Mouse (Mus musculus): ENCODE data around the gene Mylk. TPM values are rescaled to one million over a fixed set of nuclear protein-coding genes. Genes with fewer than 3 reads are reported as not detected.

The Mylk gene
- polyA plus RNA-seq, 1 experiment from 2014 or later = 262 TPM

- 67% methylated on average over 7 of the region's 7 CpGs for WGBS
- Histone ChIP-seq H3K4me1 (ENCODE audit: control insufficient read depth, insufficient read depth, low read length) (0 out of 2 replicates have a peak, but pooled peaks cover 2% of the 10 kb centered on the region), H3K9me3 (ENCODE audit: control insufficient read depth, low read depth, low read length) (no peaks in the 10 kb centered on the region), H3K4me3 (ENCODE audit: low read depth, low read length) (no peak overlapping the region), H3K4me2 (replicated peaks; ENCODE audit: low read depth, low read length) (no peak overlapping the region), H3K36me3 (ENCODE audit: control insufficient read depth, insufficient read depth, low read length) (no peaks in the 10 kb centered on the region), H3K27me3 (ENCODE audit: control insufficient read depth, insufficient read depth, low read length) (no peaks in the 10 kb centered on the region), H3K27ac (ENCODE audit: low read length) (no peak overlapping the region), H3K9ac (replicated peaks; ENCODE audit: low read depth, low read length) (no peak overlapping the region)
- no peak for ATAC-seq (ENCODE audit: insufficient number of reproducible peaks, insufficient read depth, low FRiP score, low read depth)
These were observed 94.1 kb downstream of the Mylk start for GRCm38 (mm10) chr16:34839004-34839703.

DNA sequence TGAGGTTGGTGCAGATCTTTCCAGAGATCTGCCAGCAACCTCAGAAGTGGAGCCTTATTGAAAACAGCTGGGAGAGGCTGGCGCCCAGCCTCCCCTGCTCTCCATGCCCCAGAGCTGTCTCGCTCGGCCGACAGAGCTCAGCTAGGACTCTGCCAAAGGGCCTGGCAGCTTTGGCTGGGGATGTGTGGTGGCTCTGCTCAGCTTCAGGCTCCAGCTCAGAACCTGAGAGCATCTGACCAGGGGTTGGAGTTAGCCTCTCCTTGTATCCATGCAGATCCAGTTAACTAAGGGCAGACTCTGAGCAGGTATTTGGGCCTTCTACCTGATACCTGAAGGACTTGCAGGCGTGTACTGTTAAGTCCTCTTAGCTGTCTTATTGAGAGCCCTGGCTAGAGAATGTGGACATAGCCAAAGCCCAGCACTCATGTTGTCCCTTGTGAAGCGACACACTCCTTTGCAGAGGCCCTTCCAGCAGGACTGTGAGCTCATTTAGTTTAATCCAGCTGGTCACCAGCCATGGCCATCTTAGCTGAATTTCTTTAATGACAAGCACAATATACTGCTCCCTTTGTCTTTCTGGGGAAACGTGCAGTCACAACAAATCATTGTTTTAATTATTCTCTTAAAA is 94.8 kb downstream of the Mylk start:
- WGBS = 66% methylated on average over 7 of the region's 7 CpGs
- ATAC-seq (ENCODE audit: insufficient number of reproducible peaks, insufficient read depth, low FRiP score, low read depth) = no peak
- H3K27ac ChIP-seq (ENCODE audit: low read length) = no peak overlapping the region

GRCm38 (mm10) chr16:34844783-34845182 is 99.8 kb downstream of the Mylk start:
- Histone ChIP-seq H3K4me1 (ENCODE audit: control insufficient read depth, insufficient read depth, low read length) (no peaks in the 10 kb centered on the region), H3K4me3 (ENCODE audit: low read depth, low read length) (no peak overlapping the region), H3K4me2 (replicated peaks; ENCODE audit: low read depth, low read length) (no peak overlapping the region), H3K27me3 (ENCODE audit: control insufficient read depth, insufficient read depth, low read length) (no peaks in the 10 kb centered on the region), H3K27ac (ENCODE audit: low read length) (no peak overlapping the region), H3K36me3 (ENCODE audit: control insufficient read depth, insufficient read depth, low read length) (no peaks in the 10 kb centered on the region), H3K9me3 (ENCODE audit: control insufficient read depth, low read depth, low read length) (no peaks in the 10 kb centered on the region), H3K9ac (replicated peaks; ENCODE audit: low read depth, low read length) (no peak overlapping the region)
- 81% methylated on average over 6 of the region's 6 CpGs for WGBS
- no peak for ATAC-seq (ENCODE audit: insufficient number of reproducible peaks, insufficient read depth, low FRiP score, low read depth)

More for the DNA sequence above, 94.8 kb downstream of the Mylk start:
- Histone ChIP-seq H3K9me3 (ENCODE audit: control insufficient read depth, low read depth, low read length) (no peaks in the 10 kb centered on the region), H3K4me3 (ENCODE audit: low read depth, low read length) (no peak overlapping the region), H3K27me3 (ENCODE audit: control insufficient read depth, insufficient read depth, low read length) (no peaks in the 10 kb centered on the region), H3K4me1 (ENCODE audit: control insufficient read depth, insufficient read depth, low read length) (0 out of 2 replicates have a peak, but pooled peaks cover 2% of the 10 kb centered on the region), H3K4me2 (replicated peaks; ENCODE audit: low read depth, low read length) (no peak overlapping the region), H3K36me3 (ENCODE audit: control insufficient read depth, insufficient read depth, low read length) (no peaks in the 10 kb centered on the region), H3K9ac (replicated peaks; ENCODE audit: low read depth, low read length) (no peak overlapping the region)

DNA sequence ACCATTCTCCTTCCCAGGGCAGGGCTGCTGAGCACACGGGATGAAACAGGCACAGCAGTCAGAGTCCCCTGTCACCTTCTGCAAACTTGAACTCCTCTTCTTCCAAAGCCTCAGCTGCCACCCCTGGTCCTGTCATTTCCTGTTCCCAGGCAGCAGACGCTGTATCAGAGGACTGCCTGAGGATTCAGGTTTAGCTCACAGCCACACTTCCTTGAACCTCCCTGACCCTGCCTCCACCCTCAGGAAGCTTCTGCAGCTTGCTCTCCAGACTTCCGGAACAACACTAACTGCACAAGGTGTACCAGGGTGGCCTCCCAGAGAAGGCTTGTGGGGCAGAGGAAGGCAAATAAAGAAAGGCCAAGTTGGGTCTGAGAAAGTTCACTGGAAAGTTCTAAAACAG is 102.6 kb downstream of the Mylk start:
- no peaks in the 10 kb centered on the region for H3K4me1 ChIP-seq (ENCODE audit: control insufficient read depth, insufficient read depth, low read length)
- 59% methylated on average over 3 of the region's 3 CpGs for WGBS

GRCm38 (mm10) chr16:34854066-34854465 is 109.1 kb downstream of the Mylk start:
- no peaks in the 10 kb centered on the region for H3K9me3 ChIP-seq (ENCODE audit: control insufficient read depth, low read depth, low read length)
- H3K27ac ChIP-seq (ENCODE audit: low read length) = no peak overlapping the region
- H3K9ac ChIP-seq (replicated peaks; ENCODE audit: low read depth, low read length) = no peak overlapping the region
- 75% methylated on average over 7 of the region's 7 CpGs for WGBS
- no peak for ATAC-seq (ENCODE audit: insufficient number of reproducible peaks, insufficient read depth, low FRiP score, low read depth)
- H3K4me3 ChIP-seq (ENCODE audit: low read depth, low read length) = no peak overlapping the region
- H3K4me1 ChIP-seq (ENCODE audit: control insufficient read depth, insufficient read depth, low read length) = no peaks in the 10 kb centered on the region
- no peak overlapping the region for H3K4me2 ChIP-seq (replicated peaks; ENCODE audit: low read depth, low read length)
- no peaks in the 10 kb centered on the region for H3K27me3 ChIP-seq (ENCODE audit: control insufficient read depth, insufficient read depth, low read length)
- H3K36me3 ChIP-seq (ENCODE audit: control insufficient read depth, insufficient read depth, low read length) = no peaks in the 10 kb centered on the region

More for the DNA sequence above, 102.6 kb downstream of the Mylk start:
- no peak for ATAC-seq (ENCODE audit: insufficient number of reproducible peaks, insufficient read depth, low FRiP score, low read depth)
- Histone ChIP-seq H3K4me2 (replicated peaks; ENCODE audit: low read depth, low read length) (no peak overlapping the region), H3K9me3 (ENCODE audit: control insufficient read depth, low read depth, low read length) (no peaks in the 10 kb centered on the region), H3K27ac (ENCODE audit: low read length) (no peak overlapping the region), H3K4me3 (ENCODE audit: low read depth, low read length) (no peak overlapping the region), H3K9ac (replicated peaks; ENCODE audit: low read depth, low read length) (no peak overlapping the region), H3K36me3 (ENCODE audit: control insufficient read depth, insufficient read depth, low read length) (no peaks in the 10 kb centered on the region), H3K27me3 (ENCODE audit: control insufficient read depth, insufficient read depth, low read length) (no peaks in the 10 kb centered on the region)

GRCm38 (mm10) chr16:34855136-34855535 is 110.1 kb downstream of the Mylk start:
- WGBS = 80% methylated on average over 6 of the region's 6 CpGs
- no peak overlapping the region for H3K27ac ChIP-seq (ENCODE audit: low read length)
- H3K4me2 ChIP-seq (replicated peaks; ENCODE audit: low read depth, low read length) = no peak overlapping the region
- H3K4me1 ChIP-seq (ENCODE audit: control insufficient read depth, insufficient read depth, low read length) = no peaks in the 10 kb centered on the region
- no peaks in the 10 kb centered on the region for H3K9me3 ChIP-seq (ENCODE audit: control insufficient read depth, low read depth, low read length)
- H3K27me3 ChIP-seq (ENCODE audit: control insufficient read depth, insufficient read depth, low read length) = no peaks in the 10 kb centered on the region
- H3K36me3 ChIP-seq (ENCODE audit: control insufficient read depth, insufficient read depth, low read length) = no peaks in the 10 kb centered on the region
- ATAC-seq (ENCODE audit: insufficient number of reproducible peaks, insufficient read depth, low FRiP score, low read depth) = no peak
- H3K4me3 ChIP-seq (ENCODE audit: low read depth, low read length) = no peak overlapping the region
- no peak overlapping the region for H3K9ac ChIP-seq (replicated peaks; ENCODE audit: low read depth, low read length)

DNA sequence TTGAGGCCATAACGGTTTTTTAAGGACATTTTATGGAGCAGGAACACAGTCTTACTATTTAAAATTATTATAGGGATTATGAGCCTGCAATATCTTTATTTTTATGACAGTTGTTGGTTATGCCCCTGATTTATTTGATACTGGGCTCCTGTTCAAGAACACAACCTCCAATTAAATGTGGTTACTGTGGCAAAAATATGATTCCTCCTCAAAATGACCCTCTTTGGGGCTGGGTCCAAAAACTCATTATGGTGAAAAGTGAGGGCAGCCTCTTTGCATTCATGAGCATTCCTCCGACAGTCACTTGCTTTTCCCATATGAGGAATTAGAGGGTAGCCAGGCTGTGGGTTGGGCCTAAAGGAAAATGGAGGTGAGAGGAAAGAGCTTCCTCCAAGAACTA is 110.7 kb downstream of the Mylk start:
- Histone ChIP-seq H3K4me3 (ENCODE audit: low read depth, low read length) (no peak overlapping the region), H3K36me3 (ENCODE audit: control insufficient read depth, insufficient read depth, low read length) (no peaks in the 10 kb centered on the region), H3K4me1 (ENCODE audit: control insufficient read depth, insufficient read depth, low read length) (no peaks in the 10 kb centered on the region), H3K27me3 (ENCODE audit: control insufficient read depth, insufficient read depth, low read length) (no peaks in the 10 kb centered on the region), H3K9ac (replicated peaks; ENCODE audit: low read depth, low read length) (no peak overlapping the region), H3K27ac (ENCODE audit: low read length) (no peak overlapping the region), H3K4me2 (replicated peaks; ENCODE audit: low read depth, low read length) (no peak overlapping the region), H3K9me3 (ENCODE audit: control insufficient read depth, low read depth, low read length) (no peaks in the 10 kb centered on the region)
- ATAC-seq (ENCODE audit: insufficient number of reproducible peaks, insufficient read depth, low FRiP score, low read depth) = no peak
- WGBS = 56% methylated on average over 2 of the region's 2 CpGs

DNA sequence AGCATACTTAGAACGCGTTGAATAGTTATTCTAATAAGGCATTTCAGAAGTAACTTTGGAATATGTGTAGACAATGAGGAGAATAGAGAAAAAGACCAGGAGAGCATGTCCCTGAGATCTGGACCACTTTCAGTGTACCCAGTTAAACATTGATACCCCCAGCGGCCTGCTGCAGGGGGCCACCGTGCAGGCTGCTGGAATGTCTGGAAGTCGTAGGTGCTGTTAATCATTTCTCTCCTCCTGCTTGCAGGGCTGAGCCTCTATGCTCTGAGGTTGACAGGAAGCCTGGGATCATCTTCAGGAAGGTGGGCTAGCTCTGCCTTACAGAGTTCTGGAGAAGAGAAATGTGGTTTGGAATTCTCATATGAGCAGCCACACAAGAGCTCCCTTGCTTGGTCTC is 112.6 kb downstream of the Mylk start:
- H3K27me3 ChIP-seq (ENCODE audit: control insufficient read depth, insufficient read depth, low read length) = no peaks in the 10 kb centered on the region
- H3K4me2 ChIP-seq (replicated peaks; ENCODE audit: low read depth, low read length) = no peak overlapping the region
- no peak overlapping the region for H3K4me3 ChIP-seq (ENCODE audit: low read depth, low read length)
- H3K36me3 ChIP-seq (ENCODE audit: control insufficient read depth, insufficient read depth, low read length) = no peaks in the 10 kb centered on the region
- WGBS = 49% methylated on average over 5 of the region's 5 CpGs
- no peaks in the 10 kb centered on the region for H3K9me3 ChIP-seq (ENCODE audit: control insufficient read depth, low read depth, low read length)
- H3K27ac ChIP-seq (ENCODE audit: low read length) = no peak overlapping the region
- no peaks in the 10 kb centered on the region for H3K4me1 ChIP-seq (ENCODE audit: control insufficient read depth, insufficient read depth, low read length)
- ATAC-seq (ENCODE audit: insufficient number of reproducible peaks, insufficient read depth, low FRiP score, low read depth) = no peak
- no peak overlapping the region for H3K9ac ChIP-seq (replicated peaks; ENCODE audit: low read depth, low read length)
